Mouse (Mus musculus) hindbrain, postnatal 0 days (tissue): ENCODE data around the gene Creb1. TPM values are rescaled to one million over a fixed set of nuclear protein-coding genes. Genes with fewer than 3 reads are reported as not detected.

ENCODE experiments used
- ATAC-seq: fragments of 200-750 bp; cut with Nextera tagmentation; 2 replicates; pipeline ENCODE4 v1.8.0; 2017; ENCODE audit warnings: mild to moderate bottlenecking, moderate TSS enrichment, moderate library complexity
- DNase-seq: peaks from one replicate; pipeline ENCODE4 v3.0.0-alpha.2; 2015; ENCODE audit warnings: low spot score
- H3K27ac ChIP-seq: fragments of 300-500 bp; sonication (generic); 2 replicates; pipeline ENCODE4 v1.5.1; 2014; ENCODE audit warnings: mild to moderate bottlenecking
- H3K27me3 ChIP-seq: fragments of 300-500 bp; sonication (generic); 2 replicates; pipeline ENCODE4 v1.6.1; 2014; ENCODE audit warnings: low read length, mixed read lengths; ENCODE audit not compliant: insufficient read depth
- H3K36me3 ChIP-seq: fragments of 300-500 bp; sonication (generic); 2 replicates; pipeline ENCODE4 v1.6.1; 2014; ENCODE audit warnings: low read length, mixed read lengths; ENCODE audit not compliant: insufficient read depth
- H3K4me1 ChIP-seq: fragments of 300-500 bp; sonication (generic); 2 replicates; pipeline ENCODE4 v1.6.1; 2014; ENCODE audit warnings: antibody characterized with exemption, low read length, mixed read lengths; ENCODE audit not compliant: insufficient read depth
- H3K4me2 ChIP-seq: fragments of 300-500 bp; sonication (generic); 2 replicates; pipeline ENCODE4 v1.6.1; 2014; ENCODE audit warnings: low read depth, mild to moderate bottlenecking, low read length, moderate library complexity, mixed read lengths
- H3K4me3 ChIP-seq: fragments of 300-500 bp; sonication (generic); 2 replicates; pipeline ENCODE4 v1.5.1; 2014; ENCODE audit warnings: low read length
- H3K9ac ChIP-seq: fragments of 300-500 bp; sonication (generic); replicated peaks from 2 replicates; pipeline ENCODE4 v1.6.1; 2014; ENCODE audit warnings: mild to moderate bottlenecking, low read length, moderate library complexity, mixed read lengths
- H3K9me3 ChIP-seq: fragments of 300-500 bp; sonication (generic); 2 replicates; pipeline ENCODE4 v1.6.1; 2016; ENCODE audit warnings: low read length, mixed read lengths
- CTCF ChIP-seq: IDR thresholded peaks from 2 replicates; pipeline ENCODE4 v1.5.1; 2016; ENCODE audit warnings: antibody characterized with exemption, control low read depth, low read depth
- WGBS: fragments of 180-500 bp; shearing (Covaris S2); extraction: QIAGEN DNeasy Blood & Tissue Kit; methylation state at CpG from one replicate; pipeline ENCODE4 v1.1.7; 2014; 5-methylcytosine and 5-hydroxymethylcytosine counted together
- polyA plus RNA-seq: library from polyadenylated mRNA; unstranded; fragments of >200 nt; fragmentation: Nextera tagmentation; extraction: Ambion mirVana; gene quantifications from 2 replicates; pipeline ENCODE4 v1.2.1, GENCODE M21; 2015
- total RNA-seq: library from RNA; depleted of rRNA; stranded (reverse); fragments of >200 nt; gene quantifications from 2 replicates; pipeline ENCODE4 v1.2.3, GENCODE M21; 2014; rRNA removed

The Creb1 gene
- total and polyA plus RNA-seq, 2 experiments from 2014 or later, result 12.4 to 50.3 TPM

- no peak overlapping the region for H3K4me3 ChIP-seq
- no peaks in the 10 kb centered on the region for H3K4me1 ChIP-seq
- H3K27ac ChIP-seq, result no peak overlapping the region
- WGBS, result 78% methylated on average over 11 of the region's 11 CpGs
- no peaks in the 10 kb centered on the region for H3K9me3 ChIP-seq
- ATAC-seq (no peak), DNase-seq (no peak)
- H3K36me3 ChIP-seq, result no peaks in the 10 kb centered on the region
- H3K9ac ChIP-seq, result no peak overlapping the region
- TF ChIP-seq CTCF, result no peak
- no peaks in the 10 kb centered on the region for H3K27me3 ChIP-seq
- no peak overlapping the region for H3K4me2 ChIP-seq
Observed at GRCm38 (mm10) chr1:64649362-64650124, 117.1 kb downstream of the Creb1 start.

- H3K27ac ChIP-seq, result no peak overlapping the region
- no peak for DNase-seq
- no peak overlapping the region for H3K9ac ChIP-seq
- TF ChIP-seq CTCF, result no peak
- no peak for ATAC-seq
- no peaks in the 10 kb centered on the region for H3K4me1 ChIP-seq
- no peaks in the 10 kb centered on the region for H3K9me3 ChIP-seq
- no peaks in the 10 kb centered on the region for H3K27me3 ChIP-seq
- H3K36me3 ChIP-seq, result no peaks in the 10 kb centered on the region
- H3K4me2 ChIP-seq, result no peak overlapping the region
- 96% methylated on average over 6 of the region's 6 CpGs for WGBS
- no peak overlapping the region for H3K4me3 ChIP-seq
Observed at GRCm38 (mm10) chr1:64653701-64654100, 121.3 kb downstream of the Creb1 start.

Other genes with a start within 250 kb of the Creb1 start
- 12.4 and 16.4 TPM in 2 replicates for gene Mettl21a, start 84.6 kb downstream of the Creb1 start, total RNA-seq
- 12.9 and 15.0 TPM in 2 replicates for gene Mettl21a, start 84.6 kb downstream of the Creb1 start, polyA plus RNA-seq
- gene Ccnyl1, start 157.8 kb downstream of the Creb1 start, total RNA-seq, result 17.5 and 19.7 TPM in 2 replicates
- gene Ccnyl1, start 157.8 kb downstream of the Creb1 start, polyA plus RNA-seq, result 3.5 and 3.9 TPM in 2 replicates
- gene Fzd5, start 205.1 kb downstream of the Creb1 start, total RNA-seq, result 2.7 and 2.8 TPM in 2 replicates
- gene Fzd5, start 205.1 kb downstream of the Creb1 start, polyA plus RNA-seq, result 0.28 and 0.38 TPM in 2 replicates